Mouse (Mus musculus) layer of hippocampus, postnatal 25 days (tissue): ENCODE data around the gene Pde8a. TPM values are rescaled to one million over a fixed set of nuclear protein-coding genes. Genes with fewer than 3 reads are reported as not detected.

Experiments
- DNase-seq, 2 experiments: peaks; one replicate each; pipeline ENCODE4 v3.0.0; 2022; ENCODE audit warnings: mixed read lengths in 2 of 2, low spot score in 1 of 2; ENCODE audit errors: extremely low spot score in 1 of 2
- total RNA-seq, 2 experiments: library from RNA; stranded (reverse); gene quantifications; 2 replicates each; pipeline ENCODE4 v1.2.3; 2021

Gene Pde8a
- total RNA-seq, 2 experiments from 2014 or later = 7.3 to 7.4 TPM

DNA sequence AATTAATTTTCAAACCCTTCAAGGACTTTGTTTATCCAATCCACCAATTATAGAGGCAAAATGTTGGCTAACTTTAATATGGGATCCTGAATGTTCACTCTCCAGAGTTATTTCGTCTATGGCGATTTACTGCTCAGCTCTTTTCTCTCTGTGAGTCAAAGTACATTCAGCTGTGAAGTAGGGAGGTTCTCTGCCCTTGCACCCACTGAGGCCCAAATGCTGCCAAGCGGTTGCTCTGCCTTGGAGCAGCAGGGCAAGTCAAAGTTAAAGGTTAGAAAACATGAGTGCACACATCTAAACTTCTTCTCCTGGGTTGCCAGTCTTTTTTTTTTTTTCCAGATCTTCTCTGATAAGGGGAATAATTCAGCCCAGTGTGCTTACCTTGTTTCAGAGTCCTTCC is 43.4 kb downstream of the Pde8a start:
- DNase-seq = no peak

- peak in 1 of 2 experiments; percentile 5 for DNase-seq
These were observed 48.2 kb downstream of the Pde8a start for GRCm38 (mm10) chr7:81261548-81261947.

- DNase-seq = no peak
These were observed 59.5 kb downstream of the Pde8a start for GRCm38 (mm10) chr7:81272908-81273307.

DNA sequence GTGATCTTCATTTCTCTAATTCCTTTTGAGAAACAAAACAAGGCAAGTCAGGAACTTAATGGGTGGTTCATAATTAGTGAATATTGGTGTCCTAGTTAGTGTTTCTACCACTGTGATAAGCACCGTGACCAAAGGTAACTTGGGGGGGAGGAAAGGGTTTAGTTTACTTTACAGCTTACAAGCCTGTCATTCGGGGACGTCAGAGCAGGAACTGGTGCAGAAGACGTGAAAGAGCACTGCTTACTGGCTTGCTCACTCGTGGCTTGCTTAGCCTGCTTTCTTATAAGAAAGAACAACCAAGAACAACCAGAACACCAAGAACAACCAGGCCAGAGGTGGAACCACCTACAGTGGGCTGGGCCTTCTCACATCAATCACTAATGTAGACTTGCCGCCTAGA is 65.6 kb downstream of the Pde8a start:
- DNase-seq = no peak

GRCm38 (mm10) chr7:81281240-81281639 is 67.8 kb downstream of the Pde8a start:
- no peak for DNase-seq

- no peak for DNase-seq
These were observed 73.1 kb downstream of the Pde8a start for GRCm38 (mm10) chr7:81286456-81286855.

DNA sequence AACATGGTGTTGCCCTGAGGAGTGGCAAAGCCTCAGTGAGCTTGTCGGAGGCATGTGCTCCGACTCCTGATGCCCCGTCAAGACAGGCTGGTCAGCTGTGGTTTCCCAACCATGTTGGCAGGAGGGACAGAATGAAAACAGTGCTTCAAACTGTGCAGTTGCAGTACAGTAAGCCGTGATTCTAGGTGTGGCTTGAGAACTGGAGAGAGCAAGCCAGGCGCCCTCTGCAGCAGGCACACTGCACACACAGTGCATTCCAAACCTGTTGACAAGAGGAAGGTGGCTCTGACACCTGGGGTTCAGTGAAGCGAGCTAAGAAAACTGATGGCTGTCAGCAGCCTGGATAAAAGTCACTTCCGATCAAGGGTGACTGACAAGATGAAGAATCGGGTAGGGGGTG is 73.5 kb downstream of the Pde8a start:
- no peak for DNase-seq

- DNase-seq = no peak
These were observed 81.8 kb downstream of the Pde8a start for GRCm38 (mm10) chr7:81295169-81295568.

DNA sequence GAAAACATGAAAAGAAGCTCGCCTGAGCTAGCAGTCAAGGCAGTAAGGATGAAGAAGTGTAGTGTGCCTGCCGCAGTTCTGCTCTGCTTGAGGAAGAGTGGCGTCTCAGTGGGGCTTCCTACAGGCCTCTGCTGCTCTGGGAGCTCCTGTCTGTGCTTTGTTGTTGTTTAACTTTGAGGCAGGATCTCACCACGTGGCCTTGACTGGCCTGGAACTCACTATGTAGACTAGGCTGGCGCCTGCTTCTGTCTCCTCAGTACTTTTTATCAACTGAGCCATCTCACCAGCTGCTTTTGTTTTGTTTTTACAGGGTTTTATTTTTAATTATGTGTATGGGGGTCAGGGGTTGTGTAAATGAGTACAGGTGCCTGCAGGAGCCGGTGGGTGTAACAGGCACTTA is 84.8 kb downstream of the Pde8a start:
- no peak for DNase-seq

- no peak for DNase-seq
These were observed 87.9 kb downstream of the Pde8a start for GRCm38 (mm10) chr7:81301323-81301722.

GRCm38 (mm10) chr7:81303682-81304081 is 90.3 kb downstream of the Pde8a start:
- DNase-seq = no peak

GRCm38 (mm10) chr7:81304100-81304499 is 90.7 kb downstream of the Pde8a start:
- DNase-seq = no peak

DNA sequence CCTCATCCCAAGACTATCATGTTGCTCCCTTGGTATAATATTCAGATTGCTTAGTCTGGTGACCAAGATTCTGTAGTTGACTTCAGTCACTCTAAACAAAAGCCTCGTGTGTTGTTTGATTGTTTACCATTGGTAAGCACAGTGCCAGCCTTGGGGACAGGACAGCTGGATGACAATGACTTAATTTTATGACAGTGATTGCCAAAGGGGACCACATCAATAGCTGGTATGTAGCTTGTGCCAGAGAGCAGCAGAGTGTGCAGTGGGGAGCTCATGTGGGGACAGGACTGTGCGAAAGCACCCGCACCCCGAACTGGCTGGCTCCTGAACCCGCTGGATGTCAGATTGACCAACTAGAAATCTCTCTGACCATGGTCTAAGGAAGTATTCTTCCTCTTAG is 91.3 kb downstream of the Pde8a start:
- DNase-seq = no peak

DNA sequence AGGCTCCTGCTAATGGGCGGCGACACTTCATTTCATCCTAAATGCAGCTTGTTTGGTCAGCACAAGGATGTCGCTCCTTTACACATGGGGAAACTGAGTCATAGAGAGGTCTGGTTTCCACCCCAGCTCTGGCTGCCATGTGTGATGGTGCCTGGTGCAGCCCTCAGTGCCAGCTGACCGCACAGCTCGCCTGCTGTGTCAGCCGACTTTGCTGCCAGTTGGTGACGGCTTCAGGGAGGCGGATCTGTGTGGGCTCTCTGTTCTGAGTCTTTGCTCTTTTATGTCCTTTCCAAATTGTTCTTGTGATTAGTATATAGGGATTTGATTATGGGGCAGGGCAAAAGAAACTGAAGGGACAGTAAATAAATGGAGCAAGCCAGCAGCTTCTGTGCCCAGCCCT is 94.3 kb downstream of the Pde8a start:
- peak in 1 of 2 experiments; percentile 26 for DNase-seq

GRCm38 (mm10) chr7:81309247-81309646 is 95.9 kb downstream of the Pde8a start:
- DNase-seq = no peak

GRCm38 (mm10) chr7:81311130-81311529 is 97.7 kb downstream of the Pde8a start:
- DNase-seq = no peak

DNA sequence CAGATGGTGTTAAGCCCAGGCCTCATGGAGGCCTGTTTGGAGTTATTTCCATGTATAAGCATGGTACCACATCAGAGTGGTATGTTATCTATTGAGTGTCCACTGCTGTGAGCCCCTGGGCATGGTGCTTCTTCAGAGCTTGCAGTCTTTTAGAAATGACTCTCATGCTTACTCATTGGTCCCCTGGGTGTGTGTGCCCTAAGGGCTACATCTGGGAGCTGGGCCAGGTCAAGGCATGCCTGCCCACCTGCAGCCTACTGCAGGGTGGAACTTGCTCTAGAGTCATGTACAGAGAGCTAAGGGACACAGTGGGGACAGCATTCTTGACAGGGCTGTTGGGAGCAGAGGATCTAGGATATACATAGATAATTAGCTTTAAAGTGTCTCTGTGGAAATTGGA is 98.2 kb downstream of the Pde8a start:
- no peak for DNase-seq

DNA sequence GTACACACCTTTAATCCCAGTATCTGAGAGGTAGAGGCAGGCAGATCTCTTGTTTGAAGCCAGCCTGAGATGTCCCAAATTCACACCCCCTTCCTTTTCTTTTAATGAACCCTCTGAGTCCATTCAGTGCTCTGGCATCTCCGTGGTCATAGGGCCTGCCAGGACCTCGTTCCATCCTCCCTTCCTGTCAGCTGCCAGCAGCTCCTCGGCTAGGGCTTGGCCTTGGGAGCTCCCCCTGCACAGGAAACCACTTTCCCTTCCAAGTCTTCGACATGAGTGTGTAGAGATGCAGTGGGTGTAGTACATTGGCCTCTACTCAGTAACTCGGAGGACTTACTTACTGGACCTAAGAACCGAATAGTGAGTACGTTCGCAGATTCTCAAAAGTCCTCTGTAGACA is 102.2 kb downstream of the Pde8a start:
- no peak for DNase-seq

- DNase-seq = no peak
These were observed 106.4 kb downstream of the Pde8a start for GRCm38 (mm10) chr7:81319749-81320148.

GRCm38 (mm10) chr7:81321776-81322175 is 108.4 kb downstream of the Pde8a start:
- DNase-seq = no peak

DNA sequence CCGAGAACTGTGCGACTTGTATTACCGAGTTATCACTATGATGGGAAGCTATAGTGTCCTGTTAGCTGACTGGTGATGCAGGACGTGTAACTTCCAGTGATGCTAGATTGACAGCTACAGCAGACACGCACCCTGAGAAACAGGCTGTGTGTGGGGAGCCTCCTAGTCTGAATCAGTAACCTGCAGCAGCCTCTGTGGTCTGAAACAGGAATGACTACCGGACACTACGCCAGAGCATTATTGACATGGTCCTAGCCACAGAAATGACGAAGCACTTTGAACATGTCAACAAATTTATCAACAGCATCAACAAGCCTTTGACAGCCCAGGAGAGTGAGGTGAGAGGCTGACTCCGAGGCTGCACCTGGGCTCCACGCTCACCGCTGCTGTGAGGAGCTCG is 112.6 kb downstream of the Pde8a start:
- DNase-seq = no peak

- DNase-seq = no peak
These were observed 113.5 kb downstream of the Pde8a start for GRCm38 (mm10) chr7:81326859-81327258.

DNA sequence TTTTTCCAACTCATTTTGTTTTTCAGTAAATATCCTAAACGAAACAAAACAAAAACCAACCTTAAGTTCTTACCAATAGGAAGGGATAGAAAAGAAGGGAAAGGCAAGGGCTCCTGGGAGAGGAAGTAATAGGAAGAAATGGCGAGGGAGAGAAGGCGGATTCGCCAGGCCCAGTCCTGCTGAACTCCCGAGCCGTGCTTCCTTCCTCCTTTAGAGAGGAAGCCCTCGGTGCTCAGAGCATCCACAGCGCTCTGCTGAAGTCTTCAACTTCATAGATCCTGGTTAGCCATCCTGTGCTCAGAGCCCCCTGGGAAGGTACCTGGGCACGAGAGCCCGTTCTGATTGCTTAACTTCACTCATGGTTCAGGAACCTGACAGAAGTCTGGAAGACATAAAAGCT is 114.3 kb downstream of the Pde8a start:
- no peak for DNase-seq
